Mouse (Mus musculus) kidney, postnatal 36 days (tissue): ENCODE data around the gene 4930535I16Rik.
"Not testable (repeated sequence)": the region's sequence is repeated elsewhere in the genome, so short reads cannot be mapped to it uniquely, and the experiment has no call there.

Experiments used
- DNase-seq, 2 experiments: peaks; one replicate each; pipeline ENCODE4 v3.0.0; 2021 to 2022; ENCODE audit warnings: mixed read lengths in 2 of 2

Gene 4930535I16Rik

DNA sequence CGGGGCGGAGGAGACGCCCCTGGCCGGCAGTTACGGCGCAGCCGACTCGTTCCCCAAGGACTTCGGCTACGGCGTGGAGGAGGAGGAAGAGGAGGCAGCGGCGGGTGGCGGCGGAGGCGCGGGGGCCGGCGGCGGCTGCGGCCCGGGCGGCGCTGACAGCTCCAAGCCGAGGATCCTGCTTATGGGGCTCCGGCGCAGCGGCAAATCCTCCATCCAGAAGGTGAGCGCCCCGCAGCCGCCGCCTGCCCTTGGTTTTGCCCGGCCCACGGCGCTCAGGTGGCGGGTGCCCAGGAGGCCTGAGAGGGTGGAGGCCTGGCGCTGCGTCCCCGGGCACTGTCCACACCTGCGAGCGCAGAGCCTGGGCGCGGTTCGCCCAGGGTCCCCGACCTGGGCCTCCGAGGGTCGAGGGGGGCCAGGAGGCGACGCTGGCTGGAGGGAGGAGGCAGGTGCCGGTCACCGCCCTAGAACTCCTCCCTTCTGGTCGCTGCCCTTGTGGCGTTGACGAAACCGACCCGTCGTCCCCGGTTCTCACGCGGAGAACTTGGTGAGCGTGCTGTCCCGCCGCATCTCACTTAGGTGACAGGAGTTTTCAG is at the start of gene 4930535I16Rik:
Gene 4930535I16Rik (minus strand): TSS at position 475 of the 593 bp plus-strand sequence.
- peak; percentile 35 to 59 for DNase-seq

DNA sequence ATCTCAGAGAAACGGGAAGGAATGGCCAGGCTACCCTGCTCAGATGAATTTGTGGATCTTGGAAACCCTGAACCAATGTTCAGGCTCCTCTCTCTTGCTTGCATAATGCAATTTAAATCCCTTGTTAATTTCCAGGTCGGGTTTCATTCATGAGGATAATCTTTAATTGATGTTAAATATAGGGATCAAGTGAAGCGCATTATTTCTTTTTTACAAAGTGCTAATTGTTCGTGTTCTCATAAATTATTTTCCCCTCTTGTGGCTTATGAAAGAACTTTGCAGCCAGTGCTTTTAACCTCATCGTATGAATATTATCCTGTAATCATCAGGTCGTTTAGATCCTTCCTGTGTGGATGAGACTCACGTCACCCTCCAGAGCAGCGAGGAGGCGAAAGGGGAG is 44.9 kb upstream of the 4930535I16Rik start:
- no peak for DNase-seq

DNA sequence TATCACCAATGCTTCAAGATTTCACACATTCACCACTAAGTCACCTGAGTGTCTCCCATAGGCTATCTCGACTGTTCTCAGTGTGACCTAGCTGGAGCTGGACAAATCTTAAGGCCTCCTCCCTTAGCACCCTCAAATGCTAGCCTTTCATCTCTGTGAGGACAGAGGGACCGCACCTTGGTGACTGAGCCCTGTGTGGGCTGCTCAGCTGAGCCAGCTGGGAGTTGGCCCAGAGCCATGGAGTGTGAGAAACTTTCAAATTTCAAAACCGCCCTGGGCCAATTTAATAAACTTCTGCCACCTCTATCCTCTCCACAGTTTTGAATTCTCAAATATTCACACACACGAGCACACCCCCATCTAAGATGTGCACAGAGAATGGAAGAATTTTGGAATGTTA is 43.1 kb upstream of the 4930535I16Rik start:
- peak in 1 of 2 experiments; percentile 9 for DNase-seq

DNA sequence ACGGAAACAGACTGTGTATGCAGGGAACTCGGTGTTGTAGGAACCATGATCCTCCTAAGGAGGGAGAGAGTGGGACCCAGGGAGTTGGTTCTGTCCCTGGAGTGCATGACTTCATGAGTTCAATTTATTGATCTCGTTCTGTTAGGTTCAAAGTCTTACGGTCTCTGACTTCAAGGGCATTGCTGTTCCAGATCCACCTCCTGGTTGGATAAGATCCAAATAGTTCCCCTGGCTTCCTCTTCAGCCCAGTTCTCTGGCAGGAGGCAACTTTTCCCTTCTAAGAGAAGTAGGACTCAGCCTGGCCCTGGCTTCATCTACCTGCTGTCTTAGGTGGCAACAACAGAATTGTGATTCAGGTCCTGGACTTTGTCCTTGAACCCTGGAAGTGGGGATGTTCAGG is 40.1 kb upstream of the 4930535I16Rik start:
- DNase-seq: no peak

DNA sequence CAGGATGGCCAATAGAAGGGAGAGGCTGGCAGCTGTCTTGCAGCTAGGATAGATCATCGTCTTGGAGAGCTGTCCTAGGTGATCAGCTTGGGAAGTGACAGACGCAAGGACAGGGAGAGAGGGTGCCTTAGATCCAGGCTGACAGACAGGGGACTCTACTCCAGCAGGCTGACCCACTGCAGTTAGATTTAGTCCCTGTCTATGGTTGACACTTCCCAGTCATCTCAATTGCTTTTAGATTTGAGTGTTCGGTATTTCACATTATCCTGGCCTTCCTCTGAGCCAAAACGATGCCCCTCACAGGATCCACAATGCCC is 39.6 kb upstream of the 4930535I16Rik start:
- DNase-seq: no peak

DNA sequence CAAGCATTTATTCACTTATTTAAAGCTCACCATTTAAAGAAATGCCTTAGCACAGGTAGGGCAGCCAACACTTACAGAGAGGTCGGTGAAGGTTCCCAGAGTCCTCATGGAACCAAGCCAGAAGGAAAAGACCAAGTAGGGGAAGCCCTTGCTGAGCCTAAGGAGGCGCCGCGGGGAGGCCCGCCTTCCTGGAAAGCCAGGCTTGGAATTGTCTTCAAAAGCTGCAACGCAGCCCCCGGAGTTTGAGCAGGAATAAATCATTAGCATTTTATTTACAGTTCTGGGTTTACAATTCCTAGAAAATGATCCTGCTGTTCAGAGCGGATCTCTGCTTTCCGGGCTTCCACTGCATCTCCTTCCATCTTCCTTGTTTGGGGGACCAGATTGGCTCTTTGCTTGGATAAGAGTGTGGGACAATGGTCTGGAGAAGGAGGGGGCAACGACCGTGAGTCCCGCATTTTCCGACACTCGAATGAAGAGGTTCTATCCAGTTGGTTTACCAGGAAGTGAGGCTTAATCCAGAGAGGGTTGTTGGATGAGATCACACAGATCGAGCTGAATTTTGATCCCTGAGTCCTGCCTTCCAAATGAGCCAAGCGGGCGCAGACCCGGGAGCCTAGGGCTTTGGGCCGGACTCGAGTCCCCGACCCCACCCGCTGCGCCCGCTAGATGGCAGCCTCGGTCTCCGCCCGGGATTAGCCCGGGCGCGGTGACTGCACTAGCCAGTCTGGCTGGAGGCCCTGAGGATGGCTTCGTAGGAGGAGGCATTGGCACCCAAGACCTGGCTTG is 39.1 kb upstream of the 4930535I16Rik start:
- peak; percentile 63 to 89 for DNase-seq

DNA sequence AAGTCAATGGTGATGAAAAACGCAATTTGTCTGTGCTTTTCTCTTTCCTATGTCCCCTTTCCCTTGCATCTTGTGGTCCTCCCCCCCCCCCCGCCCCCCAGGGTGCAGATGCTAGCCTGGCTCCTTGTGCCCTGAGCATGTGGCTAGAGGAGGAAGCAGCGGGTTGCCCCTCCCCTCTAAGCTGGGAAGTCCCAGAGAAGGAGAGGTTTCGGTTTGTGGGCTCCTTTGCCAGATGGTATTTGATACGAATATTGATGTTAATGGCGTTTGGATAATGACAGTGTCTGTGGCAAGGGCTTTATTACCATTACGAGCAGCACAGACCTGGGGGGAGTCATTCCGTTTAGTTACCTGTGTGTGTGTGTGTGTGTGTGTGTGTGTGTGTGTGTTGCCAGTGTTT is 34.2 kb upstream of the 4930535I16Rik start:
- no peak for DNase-seq

DNA sequence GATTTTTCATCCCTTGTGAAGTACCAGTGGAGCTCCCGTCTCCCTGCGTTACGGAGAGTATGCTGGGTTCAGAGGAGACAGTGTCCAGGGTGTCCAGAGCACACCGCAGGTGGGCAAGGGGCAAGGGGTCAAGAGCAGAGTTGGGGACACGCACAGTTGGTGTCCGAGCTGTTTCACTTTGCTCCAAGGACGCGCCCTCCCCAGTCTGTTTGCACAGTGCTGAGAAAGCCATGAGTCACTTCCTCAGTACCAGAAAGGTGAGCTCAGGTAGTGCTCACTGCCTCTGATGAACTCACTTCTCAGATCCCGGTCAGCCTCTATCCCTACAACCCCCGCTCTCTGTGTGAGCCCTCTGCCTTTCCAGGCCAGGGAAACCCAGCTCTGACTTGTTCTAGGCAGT is 31.8 kb upstream of the 4930535I16Rik start:
- no peak for DNase-seq

DNA sequence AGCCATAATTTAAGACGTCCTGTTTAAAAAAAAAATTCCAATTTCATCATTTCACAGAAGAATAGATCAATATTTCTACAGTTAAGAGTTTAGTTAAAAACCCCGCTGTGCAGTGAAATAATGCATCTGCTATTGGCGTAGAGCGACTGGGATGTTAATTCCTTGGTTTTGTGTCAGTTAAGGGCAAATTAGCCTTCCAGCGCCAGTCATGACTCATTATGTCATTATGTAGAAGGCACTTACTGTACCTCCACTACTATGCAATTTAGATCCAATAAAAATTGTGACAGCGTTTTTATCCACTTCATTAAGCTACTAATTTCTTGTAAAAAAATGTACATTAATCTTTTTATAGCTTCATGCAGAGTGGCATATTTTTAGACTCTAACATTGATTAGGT is 31.1 kb upstream of the 4930535I16Rik start:
- DNase-seq: no peak

DNA sequence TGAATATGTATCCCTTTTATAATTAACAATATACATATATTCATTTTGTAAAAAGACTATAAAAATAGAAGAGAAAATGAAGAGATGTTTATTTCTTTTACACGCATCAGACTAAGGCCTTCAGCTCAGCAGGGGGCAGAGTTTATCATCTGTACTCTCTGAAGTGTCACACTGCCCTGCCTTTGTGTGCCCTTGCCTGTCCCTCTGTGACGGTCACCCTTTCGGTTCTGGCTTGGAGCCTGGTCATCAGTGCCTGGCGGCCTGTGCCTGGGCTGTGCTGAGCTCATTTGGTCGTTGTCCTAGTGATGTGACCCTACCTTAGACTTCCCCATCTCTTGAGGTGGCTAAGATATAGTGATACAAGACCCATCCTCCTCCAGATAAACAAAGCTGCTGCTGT is 29.3 kb upstream of the 4930535I16Rik start:
- DNase-seq: no peak

DNA sequence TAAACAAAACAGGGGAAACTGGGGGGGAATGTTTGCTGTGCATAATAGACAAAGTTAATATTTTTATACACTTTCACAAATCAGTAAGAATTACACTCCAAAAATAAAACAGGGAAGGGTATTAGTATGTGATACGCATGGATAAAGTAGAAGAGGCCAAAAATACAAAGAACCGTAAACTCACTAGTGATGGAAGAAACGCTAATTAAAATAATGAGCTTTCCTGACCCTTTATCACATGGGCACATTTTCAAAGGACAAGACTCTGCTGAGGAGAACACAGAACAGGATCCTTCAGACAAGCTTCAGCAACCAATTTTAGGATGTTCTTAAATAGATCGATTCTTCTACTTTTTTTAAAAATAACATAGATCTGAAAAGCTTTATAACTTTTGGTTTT is 28.9 kb upstream of the 4930535I16Rik start:
- DNase-seq: no peak

DNA sequence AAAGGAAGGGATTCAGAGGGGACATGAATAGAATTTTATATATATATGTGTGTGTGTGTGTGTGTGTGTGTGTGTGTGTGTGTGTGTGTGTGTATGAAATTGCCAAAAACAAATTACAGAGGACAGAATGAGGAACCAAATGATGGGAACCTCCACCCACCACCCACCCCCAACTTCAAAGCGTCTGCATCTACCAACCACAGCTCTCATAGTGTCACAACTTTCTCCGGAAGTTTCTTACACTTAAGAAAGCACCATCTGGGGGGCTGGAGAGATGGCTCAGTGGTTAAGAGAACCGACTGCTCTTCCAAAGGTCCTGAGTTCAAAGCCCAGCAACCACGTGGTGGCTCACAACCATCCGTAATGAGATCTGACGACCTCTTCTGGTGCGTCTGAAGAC is 23.1 kb upstream of the 4930535I16Rik start:
- not testable (repeated sequence) for DNase-seq

DNA sequence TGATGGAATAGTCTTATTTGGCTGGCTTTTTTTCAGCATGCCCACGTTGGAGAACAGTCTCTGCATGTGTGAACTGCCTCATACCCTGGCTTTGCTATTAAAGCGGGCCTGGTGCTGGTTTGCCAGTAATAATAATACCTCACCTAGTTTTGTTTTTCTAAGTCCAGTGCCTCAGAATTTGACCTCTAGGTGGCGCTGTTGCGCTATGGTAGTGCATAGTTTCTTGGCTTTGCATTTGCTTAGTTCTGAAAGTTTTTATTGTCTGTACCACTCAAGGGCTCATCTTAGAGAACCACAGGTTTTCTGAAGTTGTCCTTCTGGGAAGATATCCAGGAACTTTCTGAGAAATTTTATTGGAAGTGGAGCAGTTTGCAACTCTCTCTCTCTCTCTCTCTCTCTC is 22.0 kb upstream of the 4930535I16Rik start:
- DNase-seq: peak; percentile 56 to 89

DNA sequence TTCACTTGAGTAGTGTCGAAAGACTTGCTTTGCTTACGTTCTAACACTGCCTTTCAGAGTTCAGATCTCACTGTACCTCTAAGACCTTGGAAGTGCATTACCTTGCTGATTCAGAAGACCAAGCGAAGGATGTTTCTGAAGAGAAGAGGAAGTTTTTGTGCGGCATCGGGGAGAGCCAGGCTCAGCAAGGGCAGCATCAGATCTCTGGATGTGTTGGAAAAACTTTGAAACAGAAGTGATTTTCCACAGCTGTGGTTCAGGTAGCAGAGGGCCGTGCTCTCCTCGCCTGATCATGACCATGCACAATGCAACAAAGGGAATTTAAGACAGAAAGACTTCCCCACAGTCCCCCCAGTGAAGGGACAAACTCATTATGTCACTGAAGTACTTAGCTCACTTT is 18.2 kb upstream of the 4930535I16Rik start:
- no peak for DNase-seq

DNA sequence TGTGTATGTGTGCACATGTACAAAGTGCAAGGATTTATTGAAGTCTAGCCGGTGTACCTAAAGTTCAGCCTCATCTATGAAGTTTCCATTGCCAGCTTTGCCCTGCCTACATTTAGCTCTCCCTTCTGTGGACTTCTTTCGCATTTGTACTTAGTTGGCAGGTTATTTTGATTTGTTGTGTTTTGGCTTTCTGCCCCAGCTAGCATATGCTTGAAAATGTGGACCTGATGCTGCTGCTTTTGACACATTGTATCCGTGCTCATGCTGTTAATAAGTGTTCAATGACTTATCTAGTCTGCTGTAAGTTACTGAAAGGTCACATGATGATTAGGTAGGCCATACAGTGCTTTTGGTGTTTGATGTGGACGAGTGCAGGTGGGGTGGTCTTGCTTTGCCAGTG is 16.5 kb upstream of the 4930535I16Rik start:
- no peak for DNase-seq

DNA sequence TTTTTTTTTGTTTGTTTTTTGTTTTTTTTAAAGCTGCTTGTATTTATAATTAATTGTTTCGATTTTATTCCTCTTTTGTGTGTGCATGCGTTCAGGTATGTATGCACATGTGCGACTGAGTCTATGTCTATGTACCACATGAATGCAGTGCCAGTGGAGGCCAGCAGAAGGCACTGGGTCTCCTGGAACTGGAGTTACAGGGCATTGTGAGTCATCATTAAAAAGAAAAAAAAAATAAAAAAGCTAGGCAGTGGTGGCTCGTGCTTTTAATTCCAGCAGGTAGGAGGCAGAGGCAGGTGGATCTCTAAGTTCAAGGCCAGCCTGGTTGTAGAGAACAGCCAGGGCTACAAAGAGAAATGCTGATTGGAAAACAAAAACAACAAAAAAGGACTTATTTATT is 12.2 kb upstream of the 4930535I16Rik start:
- no peak for DNase-seq

DNA sequence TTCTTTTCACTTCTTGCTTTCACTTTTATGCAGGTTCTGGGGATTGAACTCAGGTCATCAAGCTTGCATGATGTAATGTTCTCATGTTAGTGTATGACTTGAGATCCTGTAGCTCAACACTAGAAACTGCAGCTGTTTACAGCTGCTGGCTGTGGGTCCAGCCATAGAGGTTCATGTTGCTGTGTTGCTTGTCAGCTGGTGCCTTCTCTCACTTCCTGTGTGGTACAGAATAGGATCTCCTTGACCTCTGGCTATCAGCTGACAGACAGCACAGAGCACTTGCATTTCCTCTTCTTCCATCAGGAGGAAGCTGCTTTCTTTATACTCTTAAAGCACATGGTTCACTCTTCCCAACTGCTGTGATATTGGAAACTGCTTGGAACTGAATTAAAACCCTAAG is 10.1 kb upstream of the 4930535I16Rik start:
- DNase-seq: peak; percentile 8 to 23

DNA sequence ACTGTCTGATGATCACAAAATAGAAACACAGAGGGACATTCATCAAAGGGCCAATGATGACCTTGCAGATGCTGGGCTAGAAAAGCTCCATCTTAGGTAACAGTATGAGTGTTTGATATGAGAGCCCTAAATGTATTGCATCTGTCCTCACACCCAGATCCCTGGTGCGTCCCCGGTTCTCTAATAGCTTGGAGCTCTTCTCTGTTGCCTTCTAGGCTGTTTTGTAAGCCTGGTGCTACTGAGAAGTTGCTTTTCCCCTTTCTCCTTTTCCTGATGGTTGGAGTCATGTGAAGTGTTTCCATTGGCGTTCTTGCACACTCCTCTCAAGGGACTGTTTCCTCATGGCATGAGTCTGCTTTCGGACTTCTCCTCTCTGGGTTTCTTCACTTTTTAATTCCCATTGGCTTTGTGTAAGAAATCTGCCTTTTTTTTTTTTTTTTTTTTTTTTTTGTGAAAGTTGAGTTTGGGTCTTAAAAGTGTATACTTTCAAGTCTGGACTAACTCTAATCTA is 3.3 kb upstream of the 4930535I16Rik start:
- DNase-seq: no peak

DNA sequence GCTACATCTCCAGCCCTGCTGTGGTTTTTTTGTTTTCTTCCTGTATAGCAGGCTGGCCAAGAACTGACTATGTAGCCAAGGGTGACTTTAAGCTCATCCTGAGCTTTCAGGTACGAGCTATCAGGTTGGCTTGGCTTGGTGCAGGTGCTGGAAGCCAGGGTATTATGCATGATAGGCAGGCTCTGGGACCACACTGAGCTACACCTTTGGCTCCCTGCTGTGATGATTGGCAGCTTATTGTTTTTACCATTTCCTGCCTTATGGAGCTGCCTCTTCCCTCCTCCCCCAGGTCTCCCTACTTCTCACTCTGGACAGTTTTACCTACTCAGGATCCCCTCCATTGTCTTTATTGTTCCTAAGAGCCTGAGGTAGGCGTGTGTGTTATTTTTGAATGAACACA is 1.0 kb upstream of the 4930535I16Rik start:
- DNase-seq: no peak

DNA sequence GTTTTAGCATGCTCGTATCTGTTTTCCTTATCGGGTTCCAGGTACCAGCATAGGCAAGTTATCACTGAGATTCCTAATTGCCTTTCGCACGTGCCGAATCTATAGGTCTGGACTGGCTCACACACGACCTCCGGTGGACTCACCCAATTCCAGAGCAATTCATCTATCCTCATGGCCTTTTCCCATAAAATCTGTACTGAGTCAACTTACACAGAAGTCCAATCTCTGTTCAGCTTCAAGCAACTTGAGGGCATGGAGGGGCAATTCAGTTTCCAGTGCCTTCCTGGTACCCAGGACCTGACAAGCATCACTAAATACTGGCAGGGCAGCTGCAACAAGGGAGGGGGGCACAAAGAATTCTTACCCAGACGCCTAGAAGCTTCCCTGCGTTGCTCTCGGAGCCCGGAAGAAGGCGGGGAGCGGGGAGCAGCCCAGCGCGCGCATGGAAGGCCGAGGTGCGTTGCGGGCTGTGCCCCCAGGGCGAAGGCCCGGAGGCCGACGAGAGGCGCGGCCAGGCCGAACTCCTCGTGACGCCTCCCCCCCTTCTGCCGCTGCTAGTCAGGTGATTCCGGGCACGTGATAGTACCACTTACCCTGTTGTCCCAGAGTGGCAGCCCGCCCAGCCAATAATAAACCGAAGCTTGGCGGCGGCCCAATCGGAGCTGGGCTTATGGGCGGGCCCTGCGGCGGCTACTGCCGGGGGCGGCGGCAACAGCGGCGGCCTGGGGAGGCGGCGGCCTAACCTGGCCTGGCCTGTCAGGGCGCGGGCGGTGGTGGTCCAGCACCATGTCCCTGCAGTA is 874 bp downstream of the 4930535I16Rik start, which contains the start of gene Rragc:
Gene Rragc (plus strand): TSS at position 699 of the 800 bp plus-strand sequence.
- DNase-seq: peak; percentile 100

DNA sequence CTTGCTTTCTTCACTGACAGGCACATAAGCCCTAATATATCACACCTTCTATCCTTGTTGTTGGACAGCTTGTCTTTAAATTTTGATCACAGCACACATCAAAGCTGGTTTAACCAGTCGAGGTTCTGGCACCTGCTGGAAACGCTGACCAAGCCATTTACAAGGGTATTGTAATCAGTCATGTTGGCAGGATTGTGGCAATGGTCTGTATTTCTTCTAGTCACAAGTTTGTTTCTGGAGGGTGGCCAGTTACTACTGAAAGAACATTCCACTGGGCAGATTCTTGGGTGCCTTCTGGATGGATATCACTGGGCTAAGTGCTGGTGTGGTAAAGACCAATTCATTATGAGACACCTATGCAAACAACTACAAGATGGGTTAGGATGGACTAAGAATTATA is 5.4 kb downstream of the 4930535I16Rik start:
- DNase-seq: peak in 1 of 2 experiments; percentile 56

DNA sequence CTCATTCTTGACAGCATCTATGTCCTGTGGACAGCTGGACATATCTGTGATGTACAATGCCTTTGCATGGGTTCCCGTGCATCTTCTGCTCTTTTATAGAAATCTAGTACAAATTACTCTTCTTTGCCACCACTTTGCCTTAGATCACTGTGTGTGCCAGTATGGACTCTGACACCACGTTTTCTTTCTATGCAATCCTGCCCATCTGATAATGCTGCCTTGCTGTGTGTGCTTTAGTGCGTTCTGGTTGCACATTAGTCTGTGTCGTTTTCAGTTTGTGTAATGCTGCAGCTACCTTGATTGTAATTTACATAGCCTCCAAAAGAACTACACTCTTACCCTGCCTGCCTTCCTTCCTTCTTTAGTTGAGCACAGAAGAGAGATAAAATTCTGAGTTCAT is 6.3 kb downstream of the 4930535I16Rik start:
- DNase-seq: no peak

DNA sequence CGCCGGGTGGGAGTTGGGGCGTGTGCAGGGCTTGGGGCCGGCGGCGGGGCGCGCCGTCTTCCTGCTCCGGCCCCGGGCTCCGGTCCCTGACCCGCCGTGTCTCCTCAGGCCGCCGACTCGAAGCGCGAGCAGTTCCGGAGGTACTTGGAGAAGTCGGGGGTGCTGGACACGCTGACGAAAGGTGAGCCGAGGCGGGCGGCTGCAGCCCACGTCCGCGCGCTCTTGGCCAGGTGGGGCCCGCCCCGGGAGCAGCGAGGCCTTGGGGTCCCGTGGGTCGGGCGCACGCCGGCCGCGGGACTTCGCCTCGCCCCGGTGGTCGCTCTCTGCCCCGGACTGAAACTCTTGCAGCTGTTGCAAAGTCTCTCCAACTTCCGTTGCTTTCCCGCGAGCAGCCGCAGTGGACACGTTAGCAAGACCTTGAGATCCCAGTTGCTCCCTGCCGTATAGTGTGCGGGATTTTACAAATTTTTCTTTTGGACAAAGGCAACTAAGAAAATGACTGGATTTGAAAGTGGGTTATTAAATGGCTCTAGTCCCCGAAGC is 12.6 kb downstream of the 4930535I16Rik start:
- DNase-seq: no peak
